8 mouse cellular contexts compared by ENCODE assay signal in genomic region chr6:51471782-51472181, GRCm38 (mm10). TPM values are rescaled to one million over a fixed set of nuclear protein-coding genes. Genes with fewer than 3 reads are reported as not detected.
DNase-seq lines count a peak whose midpoint lies in the region; ATAC-seq and TF ChIP-seq lines count a peak whose summit lies in the region.

No protein-coding gene starts in this region.

- WGBS in embryonic facial prominence, embryonic 11.5 days, result 21% methylated on average over 3 of the region's 3 CpGs
- WGBS in intestine, embryonic 14.5 days, result 13% methylated on average over 3 of the region's 3 CpGs
- 16% methylated on average over 3 of the region's 3 CpGs for WGBS in neural tube, embryonic 13.5 days

- H3K4me2 ChIP-seq in embryonic facial prominence, embryonic 11.5 days (ENCODE audit: low read depth, low read length), result peak overlapping the region; percentile 58
- peak overlapping the region; percentile 69 for H3K4me2 ChIP-seq in intestine, embryonic 14.5 days (ENCODE audit: low read length)
- peak overlapping the region; percentile 67 for H3K4me2 ChIP-seq in neural tube, embryonic 13.5 days

- no peak for ATAC-seq in embryonic facial prominence, embryonic 11.5 days (replicated peaks; ENCODE audit: insufficient number of reproducible peaks, low FRiP score, low TSS enrichment, low read depth)
- no peak for ATAC-seq in intestine, embryonic 14.5 days (replicated peaks; ENCODE audit: low FRiP score, low TSS enrichment, low read depth)
- ATAC-seq in neural tube, embryonic 13.5 days (ENCODE audit: low read depth), result no peak
- no peak for ATAC-seq in cerebellum, adult (ENCODE audit: insufficient number of reproducible peaks, low FRiP score, low TSS enrichment)

- intact Hi-C loops in left cerebral cortex, adult 2 months (cut with DNase I), result loop anchor here (2.0 to 5.0 kb wide), 4 partner anchors 37 to 386 kb away; partner anchors contain the start of gene Snx10
- intact Hi-C loops in left cerebral cortex, postnatal 14 days (cut with DNase I), result loop anchor here (2.0 to 5.0 kb wide), 3 partner anchors 81 to 111 kb away; no protein-coding TSS in a partner anchor

- no peaks in the 10 kb centered on the region for H3K27me3 ChIP-seq in embryonic facial prominence, embryonic 11.5 days (ENCODE audit: control insufficient read depth, insufficient read depth, low read length)
- no peaks in the 10 kb centered on the region for H3K27me3 ChIP-seq in intestine, embryonic 14.5 days (replicated peaks; ENCODE audit: control insufficient read depth, insufficient read depth, low read length)
- no peaks in the 10 kb centered on the region for H3K27me3 ChIP-seq in neural tube, embryonic 13.5 days

- TF ChIP-seq CTCF in left cerebral cortex, adult 2 months (IDR thresholded peaks at IDR 0.05), result no peak

- H3K9me3 ChIP-seq in embryonic facial prominence, embryonic 11.5 days (replicated peaks; ENCODE audit: control insufficient read depth, low read length), result no peaks in the 10 kb centered on the region
- no peaks in the 10 kb centered on the region for H3K9me3 ChIP-seq in intestine, embryonic 14.5 days (ENCODE audit: control insufficient read depth, low read length)
- no peaks in the 10 kb centered on the region for H3K9me3 ChIP-seq in neural tube, embryonic 13.5 days

- peaks cover 14% of the 10 kb centered on the region for H3K36me3 ChIP-seq in embryonic facial prominence, embryonic 11.5 days (replicated peaks; ENCODE audit: control insufficient read depth, insufficient read depth, low read depth, low read length)
- peaks cover 57% of the 10 kb centered on the region for H3K36me3 ChIP-seq in intestine, embryonic 14.5 days (ENCODE audit: control insufficient read depth, insufficient read depth, low read length)
- peaks cover 42% of the 10 kb centered on the region for H3K36me3 ChIP-seq in neural tube, embryonic 13.5 days

- no peak overlapping the region; the same call in 1 of the 2 replicates for H3K27ac ChIP-seq in left cerebral cortex, adult 2 months
- no peak overlapping the region for H3K27ac ChIP-seq in embryonic facial prominence, embryonic 11.5 days (replicated peaks; ENCODE audit: low read depth, low read length)
- H3K27ac ChIP-seq in intestine, embryonic 14.5 days (ENCODE audit: low read depth), result no peak overlapping the region
- H3K27ac ChIP-seq in neural tube, embryonic 13.5 days (replicated peaks), result peak overlapping the region; percentile 100

- no peaks in the 10 kb centered on the region; the same call in 1 of the 2 replicates for H3K4me1 ChIP-seq in embryonic facial prominence, embryonic 11.5 days (ENCODE audit: control insufficient read depth, insufficient read depth, low read length)
- peaks cover 18% of the 10 kb centered on the region; the same call in 1 of the 2 replicates for H3K4me1 ChIP-seq in intestine, embryonic 14.5 days (replicated peaks; ENCODE audit: control insufficient read depth, insufficient read depth, low read length)
- H3K4me1 ChIP-seq in neural tube, embryonic 13.5 days (replicated peaks), result peaks cover 36% of the 10 kb centered on the region

- H3K4me3 ChIP-seq in left cerebral cortex, adult 2 months, result peak overlapping the region; percentile 99
- H3K4me3 ChIP-seq in embryonic facial prominence, embryonic 11.5 days (ENCODE audit: low read depth, low read length), result peak overlapping the region; percentile 98
- peak overlapping the region; percentile 100 for H3K4me3 ChIP-seq in intestine, embryonic 14.5 days (ENCODE audit: low read depth, low read length)
- peak overlapping the region; percentile 98 for H3K4me3 ChIP-seq in neural tube, embryonic 13.5 days

- no peak for DNase-seq in left cerebral cortex, adult 2 months (ENCODE audit: extremely low spot score in 1 of 2, low spot score in 2 of 2)
- DNase-seq in left cerebral cortex, postnatal 14 days (ENCODE audit: low spot score in 2 of 2), result no peak
- DNase-seq in embryonic facial prominence, embryonic 11.5 days (ENCODE audit: low spot score), result peak; percentile 34
- DNase-seq in intestine, embryonic 14.5 days (ENCODE audit: low spot score), result no peak
- no peak for DNase-seq in spleen, adult 18-20 months
- DNase-seq in spleen, postnatal 4 days (ENCODE audit: low spot score in 2 of 2), result no peak

- peak overlapping the region; percentile 62 for H3K9ac ChIP-seq in embryonic facial prominence, embryonic 11.5 days (replicated peaks; ENCODE audit: low read length)
- peak overlapping the region; percentile 98 for H3K9ac ChIP-seq in intestine, embryonic 14.5 days (ENCODE audit: low read length)
- peak overlapping the region; percentile 100 for H3K9ac ChIP-seq in neural tube, embryonic 13.5 days

RNA-seq across cellular contexts. Expression of gene Cbx3, which starts 1.6 kb away (rescaled TPM):
- total RNA-seq in left cerebral cortex, adult 2 months (2021), result 100 to 1,000 TPM; 121 to 128 TPM
- 100 to 1,000 TPM; 143 to 159 TPM for total RNA-seq in left cerebral cortex, postnatal 14 days (2021)
- polyA plus RNA-seq in embryonic facial prominence, embryonic 11.5 days (2014; fragmentation: Nextera tagmentation; extraction: Ambion mirVana), result 647 and 750 TPM in 2 replicates
- 454 and 475 TPM in 2 replicates for polyA plus RNA-seq in intestine, embryonic 14.5 days (2014; fragmentation: Nextera tagmentation; extraction: Ambion mirVana)
- polyA plus RNA-seq in neural tube, embryonic 13.5 days (2015; fragmentation: Nextera tagmentation; extraction: Ambion mirVana), result 489 and 502 TPM in 2 replicates

RNA-seq across cellular contexts. Expression of gene Hnrnpa2b1, which starts 2.1 kb away (rescaled TPM):
- total RNA-seq in left cerebral cortex, adult 2 months (2021), result 100 to 1,000 TPM; 483 to 488 TPM
- 100 to 1,000 TPM; 446 to 458 TPM for total RNA-seq in left cerebral cortex, postnatal 14 days (2021)
- polyA plus RNA-seq in embryonic facial prominence, embryonic 11.5 days (2014; fragmentation: Nextera tagmentation; extraction: Ambion mirVana), result 1,622 and 1,840 TPM in 2 replicates
- 967 and 1,019 TPM in 2 replicates for polyA plus RNA-seq in intestine, embryonic 14.5 days (2014; fragmentation: Nextera tagmentation; extraction: Ambion mirVana)
- 1,536 and 1,756 TPM in 2 replicates for polyA plus RNA-seq in neural tube, embryonic 13.5 days (2015; fragmentation: Nextera tagmentation; extraction: Ambion mirVana)

RNA-seq across cellular contexts. Expression of gene Nfe2l3, which starts 39.3 kb away (rescaled TPM):
- total RNA-seq in left cerebral cortex, adult 2 months (2021), result 1 to 10 TPM; 1.5 to 1.7 TPM
- 1 to 10 TPM; 2.5 to 3.6 TPM for total RNA-seq in left cerebral cortex, postnatal 14 days (2021)
- 1.5 and 1.6 TPM in 2 replicates for polyA plus RNA-seq in embryonic facial prominence, embryonic 11.5 days (2014; fragmentation: Nextera tagmentation; extraction: Ambion mirVana)
- 2.3 and 3.0 TPM in 2 replicates for polyA plus RNA-seq in intestine, embryonic 14.5 days (2014; fragmentation: Nextera tagmentation; extraction: Ambion mirVana)
- polyA plus RNA-seq in neural tube, embryonic 13.5 days (2015; fragmentation: Nextera tagmentation; extraction: Ambion mirVana), result 2.8 and 3.2 TPM in 2 replicates

RNA-seq across cellular contexts. Expression of gene Snx10, which starts 51.9 kb away (rescaled TPM):
- 100 to 1,000 TPM in 1 of 2 experiments, 10 to 100 TPM in 1; 94.9 to 102 TPM for total RNA-seq in left cerebral cortex, adult 2 months (2021)
- total RNA-seq in left cerebral cortex, postnatal 14 days (2021), result 100 to 1,000 TPM; 114 to 116 TPM
- polyA plus RNA-seq in embryonic facial prominence, embryonic 11.5 days (2014; fragmentation: Nextera tagmentation; extraction: Ambion mirVana), result 26.5 and 27.5 TPM in 2 replicates
- polyA plus RNA-seq in intestine, embryonic 14.5 days (2014; fragmentation: Nextera tagmentation; extraction: Ambion mirVana), result 16.4 and 18.0 TPM in 2 replicates
- polyA plus RNA-seq in neural tube, embryonic 13.5 days (2015; fragmentation: Nextera tagmentation; extraction: Ambion mirVana), result 49.4 and 54.8 TPM in 2 replicates
